Mouse (Mus musculus) liver, embryonic 14.5 days (tissue): ENCODE results near the gene Etfa.

Experiments
- CTCF ChIP-seq: IDR thresholded peaks from 2 replicates; pipeline ENCODE4 v1.5.1; 2016; ENCODE audit warnings: antibody characterized with exemption, low read depth, control low read depth
- EP300 ChIP-seq: IDR thresholded peaks from 2 replicates; pipeline ENCODE4 v1.6.1; 2016; ENCODE audit warnings: antibody characterized with exemption, low read depth

DNA sequence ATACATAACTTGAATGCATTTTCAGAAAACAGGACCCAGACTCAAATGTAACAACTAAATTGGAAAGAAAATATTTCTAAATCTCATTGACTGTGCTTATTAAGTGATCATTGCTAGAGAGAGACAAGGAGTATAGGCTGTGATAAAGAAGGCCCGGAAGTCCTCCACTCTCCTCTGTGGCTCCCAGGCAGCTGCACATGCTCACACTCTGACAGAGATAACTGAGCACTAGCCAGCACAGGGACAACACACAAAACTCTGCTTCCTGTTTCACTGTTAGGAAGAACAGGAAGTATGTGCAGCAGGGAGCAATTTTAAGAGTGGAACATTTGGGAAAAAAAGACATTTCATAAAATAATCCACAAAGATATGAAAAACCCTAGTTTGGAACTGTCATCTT, 42.9 kb upstream of the Etfa start:
- no peak for TF ChIP-seq CTCF
- TF ChIP-seq EP300: no peak
